Mouse (Mus musculus) limb, embryonic 10.5 days (tissue): Measurements from ENCODE around the gene Nek1. TPM values are rescaled to one million over a fixed set of nuclear protein-coding genes. Genes with fewer than 3 reads are reported as not detected.

Source experiments
- DNase-seq: peaks from one replicate; pipeline ENCODE4 v3.0.0-alpha.2; 2017; ENCODE audit warnings: low spot score
- H3K27ac ChIP-seq: fragments of 300-500 bp; sonication (generic); 2 replicates; pipeline ENCODE4 v1.5.1; 2016; ENCODE audit warnings: mild to moderate bottlenecking
- H3K27me3 ChIP-seq: fragments of 300-500 bp; sonication (generic); 2 replicates; pipeline ENCODE4 v1.6.1; 2016; ENCODE audit warnings: low read depth, mild to moderate bottlenecking; ENCODE audit not compliant: poor library complexity, severe bottlenecking
- H3K36me3 ChIP-seq: fragments of 300-500 bp; sonication (generic); 2 replicates; pipeline ENCODE4 v1.6.1; 2016; ENCODE audit warnings: mild to moderate bottlenecking, moderate library complexity
- H3K4me1 ChIP-seq: fragments of 300-500 bp; sonication (generic); 2 replicates; pipeline ENCODE4 v1.6.1; 2016
- H3K4me3 ChIP-seq: fragments of 300-500 bp; sonication (generic); 2 replicates; pipeline ENCODE4 v1.5.1; 2016; ENCODE audit warnings: mild to moderate bottlenecking, moderate library complexity
- H3K9me3 ChIP-seq: fragments of 300-500 bp; sonication (generic); replicated peaks from 2 replicates; pipeline ENCODE4 v1.6.1; 2016; ENCODE audit warnings: mild to moderate bottlenecking
- WGBS: fragments of 180-500 bp; shearing (Covaris S2); methylation state at CpG from one replicate; pipeline ENCODE4 v1.1.7; 2016; 5-methylcytosine and 5-hydroxymethylcytosine counted together
- polyA plus RNA-seq: library from polyadenylated mRNA; unstranded; fragments of >200 nt; fragmentation: Nextera tagmentation; extraction: Ambion mirVana; gene quantifications from 2 replicates; pipeline ENCODE4 v1.2.1, GENCODE M21; 2016

Gene Nek1
- polyA plus RNA-seq, 1 experiment from 2014 or later: 18.3 TPM

DNA sequence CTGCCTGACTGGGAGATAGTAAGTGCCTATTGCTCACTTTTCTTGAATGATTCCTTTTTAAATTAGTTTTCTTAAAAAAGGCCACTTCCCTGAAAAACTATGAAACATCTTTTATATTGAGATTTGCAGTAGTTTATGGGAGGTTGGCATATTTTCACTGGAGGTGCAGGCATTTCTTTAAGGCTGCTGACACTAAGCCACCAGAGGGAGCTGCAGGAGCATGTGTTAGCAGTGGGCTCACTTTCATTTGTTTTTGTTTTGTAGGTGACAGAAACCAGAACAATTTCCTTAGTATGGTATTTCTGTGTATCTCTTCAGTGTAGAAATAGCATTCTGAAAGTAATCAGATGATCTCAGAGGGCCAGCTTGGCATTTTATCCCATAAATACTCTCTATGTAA lies 49.0 kb downstream of the Nek1 start:
- Histone ChIP-seq H3K36me3 (peaks cover 7% of the 10 kb centered on the region), H3K9me3 (no peaks in the 10 kb centered on the region), H3K4me1 (no peaks in the 10 kb centered on the region), H3K4me3 (no peak overlapping the region), H3K27me3 (no peaks in the 10 kb centered on the region), H3K27ac (no peak overlapping the region)
- DNase-seq: peak; percentile 55

GRCm38 (mm10) chr8:61043874-61044273 lies 50.9 kb downstream of the Nek1 start:
- H3K4me3 ChIP-seq: no peak overlapping the region
- DNase-seq: no peak
- H3K27ac ChIP-seq: no peak overlapping the region
- no peaks in the 10 kb centered on the region for H3K9me3 ChIP-seq
- no peaks in the 10 kb centered on the region for H3K36me3 ChIP-seq
- H3K4me1 ChIP-seq: no peaks in the 10 kb centered on the region
- no peaks in the 10 kb centered on the region for H3K27me3 ChIP-seq
- 88% methylated on average over 4 of the region's 4 CpGs for WGBS

DNA sequence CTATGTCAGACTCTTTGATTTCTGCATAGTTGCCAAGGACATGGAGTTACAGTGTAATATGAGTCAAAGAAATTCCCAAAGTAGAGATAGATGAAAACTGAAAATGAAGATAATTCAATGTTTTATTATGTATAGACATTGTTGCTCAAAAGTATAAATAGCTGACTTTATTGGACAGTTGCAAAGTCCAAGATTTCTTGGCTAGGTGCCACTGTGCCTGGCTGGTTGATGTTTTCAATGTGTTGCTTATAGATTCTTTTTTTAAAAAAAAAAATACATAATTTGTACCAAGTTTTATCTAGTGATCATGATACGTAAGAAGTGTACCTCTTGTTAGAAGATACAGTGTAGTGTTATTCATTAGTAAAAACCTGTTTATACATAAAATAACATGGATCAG lies 53.8 kb downstream of the Nek1 start:
- Histone ChIP-seq H3K9me3 (no peaks in the 10 kb centered on the region), H3K4me3 (no peak overlapping the region), H3K4me1 (no peaks in the 10 kb centered on the region), H3K36me3 (peaks cover 4% of the 10 kb centered on the region), H3K27ac (no peak overlapping the region), H3K27me3 (no peaks in the 10 kb centered on the region)
- DNase-seq: no peak
- WGBS: 96% methylated on average over 1 of the region's 1 CpGs

DNA sequence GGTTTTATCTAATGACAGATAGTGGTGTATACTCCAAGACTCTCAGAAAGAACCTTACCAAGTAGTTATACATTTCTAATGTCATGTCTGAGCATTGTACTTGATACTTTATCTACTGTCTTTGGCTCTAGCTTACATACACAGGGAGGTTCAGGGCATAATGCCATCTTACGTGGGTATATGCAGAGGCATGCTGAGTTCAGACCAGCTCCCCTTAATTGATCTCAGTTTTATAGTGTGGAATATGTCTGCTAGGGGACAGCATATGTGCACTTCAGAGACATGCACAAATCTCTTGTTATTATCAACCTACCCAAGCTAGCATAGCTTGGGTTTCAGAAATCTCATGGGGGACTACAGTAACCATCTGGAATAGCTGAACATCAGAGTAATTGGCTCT lies 60.0 kb downstream of the Nek1 start:
- H3K27me3 ChIP-seq: no peaks in the 10 kb centered on the region
- H3K27ac ChIP-seq: no peak overlapping the region
- no peaks in the 10 kb centered on the region for H3K9me3 ChIP-seq
- no peak for DNase-seq
- H3K36me3 ChIP-seq: peaks cover 10% of the 10 kb centered on the region
- 95% methylated on average over 1 of the region's 1 CpGs for WGBS
- no peak overlapping the region for H3K4me3 ChIP-seq
- H3K4me1 ChIP-seq: no peaks in the 10 kb centered on the region

- Histone ChIP-seq H3K4me3 (no peak overlapping the region), H3K36me3 (peaks cover 10% of the 10 kb centered on the region), H3K9me3 (no peaks in the 10 kb centered on the region), H3K4me1 (no peaks in the 10 kb centered on the region), H3K27me3 (no peaks in the 10 kb centered on the region), H3K27ac (no peak overlapping the region)
- 97% methylated on average over 5 of the region's 5 CpGs for WGBS
- DNase-seq: no peak
These were observed 61.3 kb downstream of the Nek1 start for GRCm38 (mm10) chr8:61054313-61054712.

DNA sequence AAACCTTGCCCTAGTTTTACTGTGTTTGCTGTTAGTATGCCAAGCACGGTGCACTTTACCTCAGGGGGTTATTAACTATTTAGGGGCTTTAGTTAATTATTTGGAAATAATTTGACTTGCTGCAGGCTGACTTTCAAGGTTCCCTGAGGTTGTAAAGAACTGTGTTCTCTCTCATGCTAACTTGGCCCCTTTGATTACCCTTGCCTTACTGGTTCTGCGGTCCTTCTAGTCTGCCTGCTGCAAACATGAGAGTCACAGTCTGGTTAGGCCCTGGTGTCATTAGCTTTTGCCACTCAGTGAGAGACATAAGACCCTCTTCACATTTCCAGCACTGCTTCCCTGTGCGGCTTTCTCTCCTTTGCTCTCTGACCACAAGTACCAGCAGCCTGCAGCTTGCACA lies 64.0 kb downstream of the Nek1 start:
- H3K27ac ChIP-seq: no peak overlapping the region
- DNase-seq: no peak
- H3K27me3 ChIP-seq: no peaks in the 10 kb centered on the region
- no peaks in the 10 kb centered on the region for H3K9me3 ChIP-seq
- peaks cover 4% of the 10 kb centered on the region; the same call in 1 of the 2 replicates for H3K36me3 ChIP-seq
- no peak overlapping the region for H3K4me3 ChIP-seq
- no peaks in the 10 kb centered on the region for H3K4me1 ChIP-seq
- WGBS: 67% methylated on average over 3 of the region's 3 CpGs

DNA sequence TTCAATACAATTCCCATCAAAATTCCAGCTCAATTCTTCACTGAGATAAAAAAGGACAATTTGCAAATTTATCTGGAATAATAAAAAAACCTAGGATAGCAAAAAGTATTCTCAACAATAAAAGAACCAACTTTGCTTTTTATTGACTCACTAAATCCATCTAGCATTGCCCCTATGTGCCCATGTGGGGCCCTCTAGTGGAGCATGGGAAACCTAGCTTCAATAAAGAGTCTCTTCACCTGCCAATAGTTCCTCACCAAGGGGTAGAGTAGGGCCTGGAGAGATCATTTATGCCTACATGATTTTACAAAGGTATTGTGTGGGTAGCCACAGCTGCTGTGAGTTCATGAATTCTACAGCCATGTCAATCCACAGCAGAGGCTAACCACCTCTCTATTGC lies 66.1 kb downstream of the Nek1 start:
- no peaks in the 10 kb centered on the region for H3K36me3 ChIP-seq
- no peaks in the 10 kb centered on the region for H3K4me1 ChIP-seq
- H3K9me3 ChIP-seq: no peaks in the 10 kb centered on the region
- no peaks in the 10 kb centered on the region for H3K27me3 ChIP-seq
- no peak overlapping the region for H3K27ac ChIP-seq
- no peak overlapping the region for H3K4me3 ChIP-seq
- no peak for DNase-seq

DNA sequence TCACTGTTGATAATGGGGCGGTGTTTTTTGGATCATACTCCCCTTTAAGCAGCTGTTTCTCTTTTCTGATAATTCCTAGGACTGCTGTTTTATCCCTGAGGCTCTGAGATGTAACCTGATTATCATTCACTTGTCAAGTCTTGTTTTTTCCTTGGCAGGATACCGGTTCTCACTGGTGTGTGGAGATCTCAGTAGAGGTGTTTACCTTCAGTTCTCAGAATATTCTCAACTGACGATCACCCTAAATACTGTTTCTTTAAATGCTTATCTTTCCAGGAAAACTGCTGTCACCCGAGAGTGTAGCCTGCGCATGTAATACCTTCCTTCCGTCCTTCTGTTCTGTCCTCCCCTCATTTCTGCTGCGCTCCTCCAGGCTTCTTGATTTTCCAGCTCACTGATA lies 67.4 kb downstream of the Nek1 start:
- H3K27me3 ChIP-seq: no peaks in the 10 kb centered on the region
- no peak for DNase-seq
- H3K27ac ChIP-seq: no peak overlapping the region
- no peaks in the 10 kb centered on the region for H3K36me3 ChIP-seq
- H3K4me1 ChIP-seq: no peaks in the 10 kb centered on the region
- 87% methylated on average over 7 of the region's 7 CpGs for WGBS
- H3K9me3 ChIP-seq: no peaks in the 10 kb centered on the region
- H3K4me3 ChIP-seq: no peak overlapping the region

DNA sequence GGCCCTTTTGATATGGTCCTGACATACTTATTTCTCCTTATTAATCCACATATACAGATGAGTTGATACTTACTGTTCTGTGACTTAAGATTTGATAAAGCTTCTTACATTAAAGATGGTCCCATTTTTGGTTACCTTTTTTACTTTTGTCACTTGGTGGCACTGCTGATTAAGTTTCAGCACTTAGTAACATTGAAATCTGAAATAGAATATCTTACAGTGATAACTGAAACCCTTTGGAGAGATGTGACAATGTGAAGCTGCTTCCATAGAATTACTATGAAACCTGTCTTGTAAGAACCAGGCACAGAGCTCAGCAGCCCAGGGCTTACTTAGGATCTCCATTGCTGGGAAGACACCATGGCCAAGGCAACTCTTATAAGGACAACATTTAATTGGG lies 82.1 kb downstream of the Nek1 start:
- no peaks in the 10 kb centered on the region for H3K27me3 ChIP-seq
- H3K9me3 ChIP-seq: no peaks in the 10 kb centered on the region
- H3K4me1 ChIP-seq: no peaks in the 10 kb centered on the region
- DNase-seq: no peak
- peaks cover 16% of the 10 kb centered on the region for H3K36me3 ChIP-seq
- no peak overlapping the region for H3K4me3 ChIP-seq
- H3K27ac ChIP-seq: no peak overlapping the region

DNA sequence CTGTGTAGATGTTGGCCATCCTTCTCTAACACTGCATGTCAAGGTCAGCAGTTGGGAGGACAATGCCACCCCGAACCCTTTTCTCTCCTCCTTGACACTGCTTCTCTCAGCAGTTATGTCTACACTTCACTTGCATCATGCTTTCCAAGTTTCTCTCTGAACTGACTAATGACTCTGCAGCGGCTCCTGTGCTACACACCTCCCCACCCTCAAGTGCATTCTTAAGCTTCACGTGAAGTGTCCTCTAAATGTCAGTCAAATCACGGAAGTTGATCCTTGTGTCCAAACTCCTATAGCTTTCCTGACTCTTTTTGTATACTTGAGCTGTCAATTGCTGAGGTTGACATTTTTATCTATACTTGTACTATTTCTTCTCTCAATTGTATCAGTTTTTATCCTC lies 117.5 kb downstream of the Nek1 start:
- no peak for DNase-seq
- Histone ChIP-seq H3K4me3 (no peak overlapping the region), H3K27me3 (no peaks in the 10 kb centered on the region), H3K9me3 (no peaks in the 10 kb centered on the region), H3K27ac (no peak overlapping the region), H3K36me3 (peaks cover 7% of the 10 kb centered on the region), H3K4me1 (no peaks in the 10 kb centered on the region)
- 95% methylated on average over 4 of the region's 4 CpGs for WGBS

DNA sequence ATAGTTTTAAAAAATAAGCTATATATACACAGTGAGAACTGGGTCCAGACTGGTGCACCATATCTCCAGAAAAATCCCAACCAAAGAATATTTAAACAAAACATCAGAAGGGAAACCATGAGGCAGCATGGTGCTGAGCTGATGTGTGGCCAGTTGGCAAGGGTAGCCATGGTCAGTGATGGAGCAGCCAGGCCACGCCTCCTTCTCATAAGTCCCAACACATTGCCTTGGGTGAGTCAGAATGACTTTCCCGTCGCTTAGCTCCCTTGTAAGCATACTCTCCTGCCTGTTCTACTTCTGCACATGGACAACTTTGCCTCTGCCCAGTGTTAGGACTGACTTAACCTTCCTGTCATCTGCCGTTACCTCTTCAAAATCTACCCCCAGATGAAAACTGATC lies 118.9 kb downstream of the Nek1 start:
- Histone ChIP-seq H3K4me3 (no peak overlapping the region), H3K36me3 (peaks cover 5% of the 10 kb centered on the region), H3K27me3 (no peaks in the 10 kb centered on the region), H3K27ac (no peak overlapping the region), H3K4me1 (no peaks in the 10 kb centered on the region), H3K9me3 (no peaks in the 10 kb centered on the region)
- WGBS: 88% methylated on average over 4 of the region's 4 CpGs
- no peak for DNase-seq

- H3K9me3 ChIP-seq: no peaks in the 10 kb centered on the region
- no peak overlapping the region for H3K4me3 ChIP-seq
- no peaks in the 10 kb centered on the region for H3K4me1 ChIP-seq
- no peaks in the 10 kb centered on the region for H3K27me3 ChIP-seq
- DNase-seq: no peak
- 80% methylated on average over 1 of the region's 1 CpGs for WGBS
- H3K36me3 ChIP-seq: peaks cover 8% of the 10 kb centered on the region; the same call in 1 of the 2 replicates
- no peak overlapping the region for H3K27ac ChIP-seq
These were observed 128.6 kb downstream of the Nek1 start for GRCm38 (mm10) chr8:61121631-61122030.

- Histone ChIP-seq H3K27ac (no peak overlapping the region), H3K9me3 (no peaks in the 10 kb centered on the region), H3K36me3 (peaks cover 6% of the 10 kb centered on the region; the same call in 1 of the 2 replicates), H3K4me3 (no peak overlapping the region), H3K27me3 (no peaks in the 10 kb centered on the region), H3K4me1 (no peaks in the 10 kb centered on the region)
- no peak for DNase-seq
- WGBS: 80% methylated on average over 2 of the region's 2 CpGs
These were observed 134.4 kb downstream of the Nek1 start for GRCm38 (mm10) chr8:61127299-61127861.

GRCm38 (mm10) chr8:61132561-61133134 lies 139.7 kb downstream of the Nek1 start:
- no peak for DNase-seq
- Histone ChIP-seq H3K9me3 (no peaks in the 10 kb centered on the region), H3K27ac (no peak overlapping the region), H3K4me1 (no peaks in the 10 kb centered on the region), H3K27me3 (no peaks in the 10 kb centered on the region), H3K36me3 (no peaks in the 10 kb centered on the region), H3K4me3 (no peak overlapping the region)
- 92% methylated on average over 4 of the region's 4 CpGs for WGBS
